Mouse (Mus musculus): Measurements from ENCODE around the gene Pomc. TPM values are rescaled to one million over a fixed set of nuclear protein-coding genes. Genes with fewer than 3 reads are reported as not detected.
"Not testable (repeated sequence)": the region's sequence is repeated elsewhere in the genome, so short reads cannot be mapped to it uniquely, and the experiment has no call there.

Pomc gene
- total RNA-seq, 2 experiments from 2014 or later: not detected

GRCm38 (mm10) chr12:3960553-3960952 is 5.8 kb downstream of the Pomc start:
- ATAC-seq (replicated peaks; ENCODE audit: low FRiP score, poor library complexity, severe bottlenecking): no peak

- no peak for ATAC-seq (replicated peaks; ENCODE audit: low FRiP score, poor library complexity, severe bottlenecking)
Observed at GRCm38 (mm10) chr12:3967196-3967595, 12.4 kb downstream of the Pomc start.

GRCm38 (mm10) chr12:3968380-3968779 is 13.6 kb downstream of the Pomc start:
- no peak for ATAC-seq (replicated peaks; ENCODE audit: low FRiP score, poor library complexity, severe bottlenecking)

GRCm38 (mm10) chr12:3973169-3973568 is 18.4 kb downstream of the Pomc start:
- ATAC-seq (replicated peaks; ENCODE audit: low FRiP score, poor library complexity, severe bottlenecking): not testable (repeated sequence)

GRCm38 (mm10) chr12:3980991-3981349 is 26.2 kb downstream of the Pomc start:
- ATAC-seq (replicated peaks; ENCODE audit: low FRiP score, poor library complexity, severe bottlenecking): no peak

GRCm38 (mm10) chr12:3981350-3982131 is 26.8 kb downstream of the Pomc start:
- ATAC-seq (replicated peaks; ENCODE audit: low FRiP score, poor library complexity, severe bottlenecking): peak; percentile 47; the same call in 1 of the 2 replicates

- ATAC-seq (replicated peaks; ENCODE audit: low FRiP score, poor library complexity, severe bottlenecking): no peak
Observed at GRCm38 (mm10) chr12:3982257-3982656, 27.5 kb downstream of the Pomc start.

GRCm38 (mm10) chr12:3983736-3984135 is 29.0 kb downstream of the Pomc start:
- ATAC-seq (replicated peaks; ENCODE audit: low FRiP score, poor library complexity, severe bottlenecking): peak; percentile 66

GRCm38 (mm10) chr12:3984446-3984845 is 29.7 kb downstream of the Pomc start:
- ATAC-seq (replicated peaks; ENCODE audit: low FRiP score, poor library complexity, severe bottlenecking): no peak

- no peak for ATAC-seq (replicated peaks; ENCODE audit: low FRiP score, poor library complexity, severe bottlenecking)
Observed at GRCm38 (mm10) chr12:3989943-3990342, 35.2 kb downstream of the Pomc start.

GRCm38 (mm10) chr12:3991047-3991446 is 36.3 kb downstream of the Pomc start:
- ATAC-seq (replicated peaks; ENCODE audit: low FRiP score, poor library complexity, severe bottlenecking): no peak

GRCm38 (mm10) chr12:3996749-3997148 is 42.0 kb downstream of the Pomc start:
- no peak for ATAC-seq (replicated peaks; ENCODE audit: low FRiP score, poor library complexity, severe bottlenecking)

- ATAC-seq (replicated peaks; ENCODE audit: low FRiP score, poor library complexity, severe bottlenecking): no peak
Observed at GRCm38 (mm10) chr12:4000406-4000805, 45.7 kb downstream of the Pomc start.

GRCm38 (mm10) chr12:4004648-4005047 is 49.9 kb downstream of the Pomc start:
- no peak for ATAC-seq (replicated peaks; ENCODE audit: low FRiP score, poor library complexity, severe bottlenecking)

GRCm38 (mm10) chr12:4006079-4006478 is 51.3 kb downstream of the Pomc start:
- ATAC-seq (replicated peaks; ENCODE audit: low FRiP score, poor library complexity, severe bottlenecking): no peak

- no peak for ATAC-seq (replicated peaks; ENCODE audit: low FRiP score, poor library complexity, severe bottlenecking)
Observed at GRCm38 (mm10) chr12:4007181-4007580, 52.4 kb downstream of the Pomc start.

GRCm38 (mm10) chr12:4007766-4008165 is 53.0 kb downstream of the Pomc start:
- ATAC-seq (replicated peaks; ENCODE audit: low FRiP score, poor library complexity, severe bottlenecking): no peak

- no peak for ATAC-seq (replicated peaks; ENCODE audit: low FRiP score, poor library complexity, severe bottlenecking)
Observed at GRCm38 (mm10) chr12:4008731-4009130, 54.0 kb downstream of the Pomc start.

Measured in erythroblast, adult 5-6 weeks (primary cell).